Comparison of ENCODE assay signal across 8 mouse cellular contexts in the genomic region with DNA sequence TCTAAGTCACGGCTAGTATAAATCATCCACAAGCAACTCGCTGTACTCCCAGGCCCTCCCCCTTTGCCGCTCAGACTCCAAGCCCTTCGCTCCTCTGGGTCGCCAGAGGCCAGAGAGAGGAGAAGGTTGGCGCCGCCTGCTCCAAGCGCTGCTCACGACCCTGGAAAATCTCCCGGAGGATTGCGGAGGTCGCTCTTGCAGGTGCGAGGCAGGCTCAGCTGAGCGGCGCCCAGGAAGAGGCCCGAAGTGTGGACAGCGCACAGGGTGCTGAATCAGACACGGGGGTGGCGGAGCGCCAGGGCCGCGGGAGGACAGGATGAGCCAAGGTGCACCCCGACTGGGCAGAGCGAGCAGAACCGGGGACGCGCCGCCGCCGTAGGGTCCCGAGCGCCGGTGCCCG. TPM values are rescaled to one million over a fixed set of nuclear protein-coding genes. Genes with fewer than 3 reads are reported as not detected.
DNase-seq lines count a peak whose midpoint lies in the region; ATAC-seq and TF ChIP-seq lines count a peak whose summit lies in the region.

No protein-coding gene starts in this region.

- ATAC-seq in frontal cortex, adult (ENCODE audit: low TSS enrichment) = 0 out of 2 replicates have a peak, but pooled peaks have one; percentile 14
- ATAC-seq in intestine, embryonic 14.5 days (replicated peaks; ENCODE audit: low FRiP score, low TSS enrichment, low read depth) = peak; percentile 18; the same call in 1 of the 2 replicates
- no peak for ATAC-seq in liver, embryonic 14.5 days (ENCODE audit: insufficient read depth)

- TF ChIP-seq EP300 in liver, embryonic 14.5 days (IDR thresholded peaks at IDR 0.05; ENCODE audit: low read depth) = no peak

- under 1% methylated on average over 34 of the region's 34 CpGs for WGBS in intestine, embryonic 14.5 days
- WGBS in liver, embryonic 14.5 days (ENCODE audit: insufficient replicate concordance) = 2% methylated on average over 34 of the region's 34 CpGs

- peaks cover 59% of the 10 kb centered on the region for H3K27me3 ChIP-seq in intestine, embryonic 14.5 days (replicated peaks; ENCODE audit: control insufficient read depth, insufficient read depth, low read length)
- H3K27me3 ChIP-seq in liver, embryonic 14.5 days (ENCODE audit: control insufficient read depth, insufficient read depth, low read length) = peaks cover 60% of the 10 kb centered on the region

- no peak overlapping the region for H3K27ac ChIP-seq in intestine, embryonic 14.5 days (ENCODE audit: low read depth)
- H3K27ac ChIP-seq in liver, embryonic 14.5 days = no peak overlapping the region

- no peak overlapping the region; the same call in 1 of the 2 replicates for H3K9ac ChIP-seq in intestine, embryonic 14.5 days (ENCODE audit: low read length)
- no peak overlapping the region for H3K9ac ChIP-seq in liver, embryonic 14.5 days (replicated peaks)

- no peaks in the 10 kb centered on the region for H3K36me3 ChIP-seq in intestine, embryonic 14.5 days (ENCODE audit: control insufficient read depth, insufficient read depth, low read length)
- no peaks in the 10 kb centered on the region for H3K36me3 ChIP-seq in liver, embryonic 14.5 days (replicated peaks; ENCODE audit: control insufficient read depth, insufficient read depth, low read depth)

- H3K4me1 ChIP-seq in intestine, embryonic 14.5 days (replicated peaks; ENCODE audit: control insufficient read depth, insufficient read depth, low read length) = peaks cover 7% of the 10 kb centered on the region
- no peaks in the 10 kb centered on the region for H3K4me1 ChIP-seq in liver, embryonic 14.5 days (replicated peaks; ENCODE audit: control insufficient read depth in 2 of 2, insufficient read depth in 2 of 2, low read length in 1 of 2)

- peak overlapping the region; percentile 100 for H3K4me2 ChIP-seq in intestine, embryonic 14.5 days (ENCODE audit: low read length)
- H3K4me2 ChIP-seq in liver, embryonic 14.5 days (ENCODE audit: low read depth) = peak overlapping the region; percentile 51

- peak overlapping the region; percentile 52 for H3K4me3 ChIP-seq in intestine, embryonic 14.5 days (ENCODE audit: low read depth, low read length)
- peak overlapping the region in 1 of 2 experiments; percentile 42; a peak in 2 of 4 replicates for H3K4me3 ChIP-seq in liver, embryonic 14.5 days (ENCODE audit: insufficient read depth in 1 of 2, low read depth in 2 of 2, low read length in 2 of 2)

- no peak for DNase-seq in frontal cortex, postnatal 14 days (ENCODE audit: low spot score in 2 of 2)
- peak; percentile 76 for DNase-seq in cerebellum, adult 9-10 months
- peak; percentile 41 to 66 for DNase-seq in gastrocnemius, adult 8-10 months (ENCODE audit: low spot score in 2 of 2)
- DNase-seq in intestine, embryonic 14.5 days (ENCODE audit: low spot score) = peak; percentile 87
- no peak for DNase-seq in liver, embryonic 14.5 days (ENCODE audit: low read depth in 3 of 3, low spot score in 3 of 3)
- DNase-seq in natural killer cell, adult 2 months (ENCODE audit: low spot score in 2 of 2) = peak; percentile 31 to 41
- peak; percentile 91 for DNase-seq in testis, postnatal 10 days (ENCODE audit: low spot score)

- TF ChIP-seq CTCF in liver, embryonic 14.5 days (IDR thresholded peaks at IDR 0.05; ENCODE audit: low read depth) = no peak

- H3K9me3 ChIP-seq in intestine, embryonic 14.5 days (ENCODE audit: control insufficient read depth, low read length) = no peaks in the 10 kb centered on the region
- H3K9me3 ChIP-seq in liver, embryonic 14.5 days (ENCODE audit: control insufficient read depth, low read length) = no peaks in the 10 kb centered on the region

RNA-seq across cellular contexts. Expression of gene Cabp1, which starts 1.0 kb away (rescaled TPM):
- total RNA-seq in gastrocnemius, adult 8-10 months (2022) = 1 to 10 TPM in 1 of 4 experiments, under 1 TPM in 3; 0.22 to 1.1 (median 0.38) TPM
- polyA plus RNA-seq in intestine, embryonic 14.5 days (2014; fragmentation: Nextera tagmentation; extraction: Ambion mirVana) = 1.2 and 1.3 TPM in 2 replicates
- polyA plus RNA-seq in liver, embryonic 14.5 days (2012; rRNA removed) = 0.13 and 0.26 TPM in 2 replicates
- 0.14 TPM in 1 of 2 replicates, not detected in the other for polyA plus RNA-seq in liver, embryonic 14.5 days (2014; fragmentation: Nextera tagmentation; extraction: Ambion mirVana)

RNA-seq across cellular contexts. Expression of gene Mlec, which starts 35.2 kb away (rescaled TPM):
- total RNA-seq in gastrocnemius, adult 8-10 months (2022) = 100 to 1,000 TPM; 140 to 220 (median 197) TPM
- 70.5 and 71.6 TPM in 2 replicates for polyA plus RNA-seq in intestine, embryonic 14.5 days (2014; fragmentation: Nextera tagmentation; extraction: Ambion mirVana)
- polyA plus RNA-seq in liver, embryonic 14.5 days (2012; rRNA removed) = 22.3 and 34.1 TPM in 2 replicates
- polyA plus RNA-seq in liver, embryonic 14.5 days (2014; fragmentation: Nextera tagmentation; extraction: Ambion mirVana) = 13.9 and 16.1 TPM in 2 replicates

RNA-seq across cellular contexts. Expression of gene Pop5, which starts 42.4 kb away (rescaled TPM):
- total RNA-seq in gastrocnemius, adult 8-10 months (2022) = 10 to 100 TPM; 27.3 to 40.7 (median 38.0) TPM
- 134 and 140 TPM in 2 replicates for polyA plus RNA-seq in intestine, embryonic 14.5 days (2014; fragmentation: Nextera tagmentation; extraction: Ambion mirVana)
- polyA plus RNA-seq in liver, embryonic 14.5 days (2012; rRNA removed) = 45.0 and 55.2 TPM in 2 replicates
- 95.5 and 106 TPM in 2 replicates for polyA plus RNA-seq in liver, embryonic 14.5 days (2014; fragmentation: Nextera tagmentation; extraction: Ambion mirVana)

RNA-seq across cellular contexts. Expression of gene Unc119b, which starts 58.5 kb away (rescaled TPM):
- 10 to 100 TPM in 2 of 4 experiments, 1 to 10 TPM in 2; 8.6 to 11.7 (median 9.8) TPM for total RNA-seq in gastrocnemius, adult 8-10 months (2022)
- polyA plus RNA-seq in intestine, embryonic 14.5 days (2014; fragmentation: Nextera tagmentation; extraction: Ambion mirVana) = 30.6 and 31.0 TPM in 2 replicates
- polyA plus RNA-seq in liver, embryonic 14.5 days (2012; rRNA removed) = 6.2 and 6.3 TPM in 2 replicates
- polyA plus RNA-seq in liver, embryonic 14.5 days (2014; fragmentation: Nextera tagmentation; extraction: Ambion mirVana) = 5.6 and 7.5 TPM in 2 replicates

Comparison
In these comparisons a context has a peak if more than half of its experiments do, and no peak if none do; other contexts are left out.
1. DNase-seq: peak in cerebellum, adult 9-10 months (single experiment), gastrocnemius, adult 8-10 months (2 of 2), intestine, embryonic 14.5 days (single experiment), natural killer cell, adult 2 months (2 of 2) and testis, postnatal 10 days (single experiment); none in frontal cortex, postnatal 14 days (0 of 2) and liver, embryonic 14.5 days (0 of 3).